Mouse (Mus musculus) skeletal muscle tissue, adult 2 months (tissue): ENCODE measurements at regions not wholly inside any gene's neighbourhood (a gene's known extent, or its start where the extent isn't known, plus 50 kb on each side); places are given as distances from the start of the nearest gene placed in this dataset.
A peak's percentile ranks its signal among the peaks of the same experiment; 100 is the strongest.

ENCODE experiments used
- DNase-seq: peaks from one replicate; pipeline ENCODE4 v3.0.0-alpha.2; 2012; ENCODE audit warnings: low read depth, low spot score

DNA sequence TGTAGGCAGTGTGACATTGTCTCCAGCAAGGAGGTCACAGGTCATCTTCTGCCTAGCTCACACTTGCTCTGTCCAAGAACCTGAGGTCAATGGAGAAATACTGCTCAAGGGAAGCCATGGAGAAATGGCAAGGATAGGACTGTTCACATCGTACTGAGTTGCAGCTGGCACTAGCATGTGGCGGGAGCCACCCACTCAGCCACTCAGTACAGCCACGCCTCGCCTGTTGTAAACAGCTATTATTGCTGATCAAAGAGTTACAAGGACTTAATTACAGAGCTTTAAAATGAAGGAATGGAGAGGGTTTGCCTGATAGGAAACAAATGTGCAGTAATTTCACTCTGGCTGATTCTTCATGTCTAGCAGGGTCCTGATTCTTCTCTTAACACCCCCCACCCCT, 64.8 kb downstream of the Dll1 start:
- no peak for DNase-seq

DNA sequence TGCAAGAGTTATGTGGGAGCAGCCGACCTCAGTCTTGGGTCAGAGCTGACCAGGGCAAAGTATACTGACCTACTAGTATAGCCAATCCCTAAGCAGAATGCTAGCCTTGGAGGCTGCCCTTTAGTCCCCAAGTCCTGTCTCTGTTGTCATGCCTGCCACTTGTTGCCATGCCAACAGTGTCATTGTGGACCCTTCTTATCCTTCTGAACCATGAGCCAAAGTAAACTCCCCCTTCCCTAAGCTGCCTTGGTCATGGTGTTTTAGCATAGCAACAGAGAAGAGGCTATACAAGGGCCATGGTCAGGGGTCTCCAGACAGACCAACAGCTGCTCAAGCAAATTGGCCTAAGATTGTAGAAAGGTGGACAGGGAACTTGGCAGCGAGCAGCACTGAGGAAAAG, 66.2 kb downstream of the Dll1 start:
- no peak for DNase-seq

DNA sequence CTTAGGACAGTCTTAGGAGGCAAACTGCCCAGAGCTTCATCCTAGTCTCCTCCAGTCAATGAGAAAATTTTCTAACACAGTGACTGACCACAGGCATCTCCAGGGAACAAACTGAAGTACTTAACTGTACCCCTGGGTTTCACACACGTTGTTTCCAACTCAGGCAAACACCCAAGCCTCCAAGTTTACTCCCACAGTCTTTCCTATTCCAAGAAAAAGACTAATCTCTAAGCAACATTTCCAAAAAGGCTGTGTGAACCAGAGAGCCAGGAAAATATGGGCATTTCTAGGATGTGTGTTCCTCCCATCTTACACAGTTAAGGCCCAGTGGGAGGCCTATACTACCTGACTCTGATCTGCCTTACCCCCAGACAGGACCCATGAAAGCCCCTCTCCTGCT, 74.6 kb downstream of the Dll1 start:
- DNase-seq = peak; percentile 44

DNA sequence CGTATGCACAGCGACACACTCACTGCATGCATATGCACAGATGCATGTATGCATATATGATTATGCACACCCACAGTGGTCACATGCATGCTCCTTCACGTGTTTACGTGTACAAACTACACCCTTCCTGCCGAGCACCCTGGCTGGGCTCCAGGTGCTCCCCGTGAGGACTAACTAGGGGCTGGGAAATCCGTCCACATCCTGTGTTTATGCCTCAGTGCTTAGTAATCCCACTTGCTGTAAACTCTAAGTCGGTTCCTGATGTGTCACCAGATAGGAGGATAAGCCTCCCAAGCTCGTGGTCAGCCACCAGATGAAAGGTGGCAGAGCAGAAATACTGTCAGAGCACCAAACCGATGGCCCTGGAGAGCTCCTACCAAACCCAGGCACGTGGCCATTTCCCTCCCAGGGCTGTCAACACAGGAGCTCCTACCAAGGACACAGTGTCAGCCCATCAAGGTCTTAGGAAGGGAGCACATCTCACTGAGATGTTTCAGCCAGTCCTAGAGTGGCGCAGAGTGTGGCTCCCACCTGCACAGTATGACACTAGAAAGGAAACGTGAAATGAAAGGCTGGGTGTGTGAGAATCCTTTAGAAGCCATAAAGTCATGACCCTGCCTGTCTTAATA, 76.8 kb downstream of the Dll1 start:
- DNase-seq = no peak

GRCm38 (mm10) chr17:15294165-15294585, 82.5 kb downstream of the Dll1 start:
- DNase-seq = no peak

DNA sequence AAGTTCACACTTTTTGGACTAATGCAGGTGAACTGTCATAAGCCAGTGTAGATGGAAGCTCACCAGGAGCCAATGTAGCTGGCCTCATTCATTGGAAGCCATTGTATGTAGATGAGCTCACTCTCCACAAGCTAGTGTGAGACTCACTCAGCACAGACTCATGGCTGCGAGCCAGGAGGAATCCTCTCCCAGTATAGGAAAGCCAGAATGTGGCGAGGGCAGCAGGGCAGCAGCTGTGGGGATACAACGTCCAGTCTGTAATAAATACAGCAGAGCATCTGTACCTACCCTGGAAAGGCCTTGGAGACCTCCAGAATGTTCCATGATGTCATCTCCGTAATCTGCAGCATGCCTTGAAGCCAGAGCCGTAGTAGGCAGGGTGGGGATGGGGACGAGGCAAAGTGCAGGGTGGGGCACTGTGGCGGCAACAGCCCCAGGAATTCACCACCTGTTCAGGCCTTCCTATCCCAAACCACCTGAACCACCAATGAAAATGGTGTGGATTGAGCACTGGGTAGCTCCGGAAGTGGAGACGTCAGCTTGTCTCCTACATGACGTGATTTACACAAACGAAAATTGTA, 84.1 kb downstream of the Dll1 start:
- DNase-seq = no peak

DNA sequence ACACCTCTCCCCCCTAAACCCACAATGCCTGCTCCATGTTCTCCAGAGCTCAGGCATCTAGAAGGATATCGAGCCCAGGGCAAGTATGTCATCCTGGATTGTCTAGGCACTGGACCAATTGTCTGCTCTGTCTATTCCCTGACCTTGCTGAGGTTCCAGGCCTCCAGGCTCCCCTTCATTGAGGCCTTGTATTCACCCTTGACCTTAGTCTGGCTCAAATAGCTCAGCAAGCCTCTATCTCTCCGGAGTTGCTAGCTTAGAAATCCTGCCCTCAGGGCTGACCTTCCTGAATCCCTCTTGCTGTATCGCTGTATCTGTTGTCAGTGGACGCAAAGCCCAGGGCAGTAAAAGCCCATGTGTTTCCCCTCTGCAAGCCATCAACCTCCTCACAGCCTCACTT, 85.0 kb downstream of the Dll1 start:
- DNase-seq = no peak

GRCm38 (mm10) chr17:15290326-15290725, 86.3 kb downstream of the Dll1 start:
- DNase-seq = no peak

GRCm38 (mm10) chr17:15289062-15289461, 87.6 kb downstream of the Dll1 start:
- DNase-seq = no peak

GRCm38 (mm10) chr17:15288640-15289039, 88.0 kb downstream of the Dll1 start:
- DNase-seq = no peak

DNA sequence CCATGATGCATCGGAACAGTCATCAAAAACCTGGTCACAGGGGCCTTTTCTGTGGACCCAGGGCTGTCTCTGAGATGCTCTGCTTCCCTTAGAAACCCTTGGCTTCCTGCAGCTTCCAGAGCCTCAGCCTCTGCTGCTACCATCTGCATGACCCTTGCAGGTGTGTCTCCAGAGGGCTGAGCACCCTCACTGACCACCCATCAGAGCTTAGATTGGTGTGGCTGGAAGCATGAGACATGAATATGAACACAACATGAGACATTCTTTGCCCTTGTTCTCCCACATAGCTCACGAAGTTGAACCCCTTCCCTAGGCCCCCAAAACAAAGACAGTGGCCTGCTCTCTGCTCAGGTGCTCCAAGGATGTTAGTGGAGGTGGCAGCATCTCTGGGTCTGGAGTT, 90.1 kb downstream of the Dll1 start:
- DNase-seq = no peak

GRCm38 (mm10) chr17:15285399-15286043, 91.2 kb downstream of the Dll1 start:
- DNase-seq = peak; percentile 97

DNA sequence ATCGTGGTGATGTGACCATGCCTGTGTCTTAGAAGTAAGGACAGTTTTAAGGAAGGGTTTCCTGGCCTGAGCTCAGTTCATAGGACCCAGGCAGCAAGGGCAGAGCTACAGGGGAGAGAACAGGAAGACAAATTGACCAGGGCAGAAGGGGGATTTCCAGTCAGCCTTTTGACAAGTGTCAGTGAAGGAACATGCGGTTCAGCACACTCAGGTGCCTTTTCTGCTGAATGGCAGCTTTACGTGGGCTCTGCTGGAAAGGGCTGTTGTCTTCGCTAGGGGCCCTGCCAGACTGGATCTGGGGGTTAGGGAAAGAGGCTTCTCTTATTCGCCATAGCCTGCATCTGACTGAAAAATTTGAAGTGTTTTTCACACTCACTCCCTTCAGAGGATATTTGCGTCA, 106.8 kb downstream of the Dll1 start:
- DNase-seq = no peak

- DNase-seq = peak; percentile 75
Measured at GRCm38 (mm10) chr17:15269056-15269612, 107.5 kb downstream of the Dll1 start.

GRCm38 (mm10) chr17:15267721-15268120, 109.0 kb downstream of the Dll1 start:
- DNase-seq = no peak

DNA sequence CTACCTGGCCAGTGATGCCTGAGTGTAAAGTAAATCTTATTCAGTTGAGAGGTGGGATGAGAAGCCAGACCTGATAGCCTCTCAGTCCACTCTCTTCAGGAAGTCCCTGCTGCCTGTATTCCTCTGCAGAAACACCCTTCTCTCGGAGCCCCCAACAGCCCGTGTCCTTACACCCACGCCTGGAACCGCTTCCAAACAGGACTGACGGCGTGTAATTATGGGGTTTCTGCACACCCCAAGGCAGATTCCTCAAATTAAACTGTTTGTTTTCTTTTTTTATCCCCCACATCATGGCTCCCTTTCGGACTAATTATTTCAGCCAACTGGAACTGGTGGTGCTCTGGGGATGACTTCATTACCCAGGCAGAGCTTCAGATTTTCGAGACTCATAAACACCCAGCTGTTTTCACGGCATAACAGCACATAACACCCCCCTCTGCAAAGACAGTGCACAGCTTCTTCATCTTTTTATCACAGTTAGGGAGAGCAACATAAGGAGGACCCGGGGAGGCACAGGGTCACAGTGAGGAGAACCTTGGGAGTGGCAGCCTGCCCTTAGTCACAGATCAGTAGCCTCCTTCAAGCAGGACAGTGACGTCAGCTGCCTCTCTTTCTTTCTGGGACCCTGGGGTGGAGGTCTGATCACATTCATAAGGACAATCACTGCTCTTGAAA, 117.1 kb downstream of the Dll1 start:
- no peak for DNase-seq

GRCm38 (mm10) chr17:15255874-15256273, 120.8 kb downstream of the Dll1 start:
- no peak for DNase-seq

- no peak for DNase-seq
Measured at GRCm38 (mm10) chr17:15253785-15254184, 122.9 kb downstream of the Dll1 start.

DNA sequence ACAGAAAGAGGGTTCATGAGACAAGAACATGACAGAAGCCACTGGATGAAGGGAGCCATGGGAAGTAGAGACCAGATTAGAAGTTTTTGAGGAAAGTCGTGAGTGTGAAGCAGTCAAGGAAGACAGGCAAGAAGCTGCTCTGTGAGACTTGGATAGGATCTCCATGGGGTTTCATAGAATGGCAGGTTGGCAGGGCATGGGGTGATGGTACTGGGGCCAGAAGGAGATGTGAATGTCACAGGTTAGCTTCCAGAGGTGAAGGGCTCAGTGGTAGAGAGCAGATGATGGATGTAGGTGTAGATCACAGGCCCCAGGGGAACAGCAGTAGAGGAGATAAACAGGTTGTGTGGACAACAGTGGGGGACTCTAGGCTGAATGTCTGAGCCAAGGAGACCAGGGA, 123.4 kb downstream of the Dll1 start:
- DNase-seq = no peak

- peak; percentile 35 for DNase-seq
Measured at GRCm38 (mm10) chr17:15252187-15252586, 124.5 kb downstream of the Dll1 start.

DNA sequence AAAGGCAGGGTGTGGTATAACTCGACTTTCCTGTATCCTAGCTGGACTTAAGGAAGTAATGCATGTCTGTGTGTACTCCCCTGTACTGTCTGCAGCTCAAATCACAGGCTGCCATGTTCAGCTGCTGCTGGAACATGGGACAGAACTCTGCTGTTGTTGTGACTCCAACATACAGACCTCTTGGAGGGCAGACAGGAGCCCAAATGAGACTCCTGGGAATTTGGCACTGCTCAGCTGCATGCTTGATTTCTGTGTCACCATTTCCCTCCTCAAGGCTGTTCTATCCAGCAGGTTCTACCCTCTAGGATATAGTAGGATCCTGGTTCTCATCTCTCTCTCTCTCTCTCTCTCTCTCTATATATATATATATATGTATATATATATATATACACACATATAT, 125.0 kb downstream of the Dll1 start:
- DNase-seq = no peak

DNA sequence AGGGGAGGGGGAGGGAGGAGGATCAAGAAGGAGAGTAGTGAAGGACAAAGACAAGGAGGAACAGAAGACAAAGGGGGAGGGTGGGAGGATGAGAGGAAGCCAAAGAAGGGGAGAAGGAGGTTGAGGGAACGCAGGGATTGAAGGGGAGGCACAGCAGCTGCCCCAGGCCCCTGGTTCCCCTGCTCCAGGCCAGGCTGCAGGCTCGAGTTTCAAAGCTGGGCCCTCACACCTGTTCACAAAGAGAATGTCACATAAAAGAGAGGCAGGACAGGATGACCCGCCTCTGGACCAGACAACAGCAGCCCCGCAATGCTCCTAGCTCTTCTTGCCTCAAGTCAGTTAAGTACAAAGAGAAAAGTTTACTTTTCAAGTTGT, 128.3 kb downstream of the Dll1 start:
- no peak for DNase-seq
